Mouse (Mus musculus): ENCODE measurements around the gene Olfr1367.

DNA sequence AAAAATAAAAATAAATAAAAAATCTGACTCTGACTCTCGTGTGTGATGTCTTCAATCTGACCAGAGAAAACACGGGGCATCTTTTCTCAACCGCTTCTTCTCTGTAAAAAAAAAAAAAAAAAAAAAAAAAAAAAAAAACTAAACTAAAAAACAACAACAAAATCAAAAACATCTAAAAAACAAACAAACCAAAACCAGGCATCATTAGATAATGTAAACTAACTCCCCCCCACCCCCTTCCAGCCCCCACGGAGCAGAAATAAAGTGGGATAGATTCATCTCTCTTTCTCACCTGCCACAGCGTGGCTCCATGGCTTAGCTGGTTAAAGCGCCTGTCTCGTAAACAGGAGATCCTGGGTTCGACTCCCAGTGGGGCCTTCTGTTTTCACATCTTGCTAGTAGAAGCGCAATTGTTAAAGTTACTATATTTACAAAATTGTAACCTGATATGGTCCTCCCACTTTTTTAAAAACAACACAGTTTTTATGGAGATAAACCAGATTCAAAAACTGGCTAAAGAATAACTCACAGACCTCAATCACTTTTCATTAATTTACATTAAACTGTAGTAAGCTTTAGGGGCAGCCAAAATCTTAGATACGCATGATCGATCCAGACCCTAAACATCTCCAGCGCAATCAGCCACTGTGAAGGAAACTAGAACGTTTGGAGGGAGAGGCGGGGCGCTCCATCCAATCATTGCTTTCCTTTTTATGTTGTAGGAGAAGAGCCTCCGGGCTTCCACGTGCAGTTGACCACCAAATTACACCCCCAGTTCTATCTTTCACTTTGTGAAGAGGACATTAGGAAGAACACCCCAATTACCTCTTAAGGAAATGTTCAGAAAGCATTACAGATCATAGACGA, 24.0 kb upstream of the Olfr1367 start:
- TF ChIP-seq CTCF (IDR thresholded peaks at IDR 0.05; ENCODE audit: low read depth, low read length) (no peak), POLR2A (IDR thresholded peaks at IDR 0.05; ENCODE audit: insufficient read depth, low read length) (no peak)

Data from ES-Bruce4 (cell line).